Mouse (Mus musculus) lung, embryonic 14.5 days (tissue): ENCODE measurements around the gene Tbx10. TPM values are rescaled to one million over a fixed set of nuclear protein-coding genes. Genes with fewer than 3 reads are reported as not detected.

Source experiments
- ATAC-seq: fragments of 200-750 bp; cut with Nextera tagmentation; 2 replicates; pipeline ENCODE4 v1.8.0; 2017; ENCODE audit warnings: mild to moderate bottlenecking, moderate TSS enrichment, moderate library complexity; ENCODE audit not compliant: insufficient read depth
- DNase-seq: peaks from one replicate; pipeline ENCODE4 v3.0.0-alpha.2; 2015
- H3K27ac ChIP-seq: fragments of 300-500 bp; sonication (generic); 2 replicates; pipeline ENCODE4 v1.5.1; 2014; ENCODE audit warnings: low read depth, mild to moderate bottlenecking, moderate library complexity
- H3K27me3 ChIP-seq: fragments of 300-500 bp; sonication (generic); 2 replicates; pipeline ENCODE4 v1.6.1; 2014; ENCODE audit warnings: low read length, control low read depth; ENCODE audit not compliant: insufficient read depth
- H3K36me3 ChIP-seq: fragments of 300-500 bp; sonication (generic); 2 replicates; pipeline ENCODE4 v1.6.1; 2014; ENCODE audit warnings: control low read depth; ENCODE audit not compliant: insufficient read depth
- H3K4me1 ChIP-seq: fragments of 300-500 bp; sonication (generic); 2 replicates; pipeline ENCODE4 v1.6.1; 2014; ENCODE audit warnings: antibody characterized with exemption, control low read depth; ENCODE audit not compliant: insufficient read depth
- H3K4me2 ChIP-seq: fragments of 300-500 bp; sonication (generic); 2 replicates; pipeline ENCODE4 v1.6.1; 2014; ENCODE audit warnings: mild to moderate bottlenecking
- H3K4me3 ChIP-seq: fragments of 300-500 bp; sonication (generic); 2 replicates; pipeline ENCODE4 v1.5.1; 2014; ENCODE audit warnings: low read depth, low read length
- H3K9ac ChIP-seq: fragments of 300-500 bp; sonication (generic); 2 replicates; pipeline ENCODE4 v1.6.1; 2014
- H3K9me3 ChIP-seq: fragments of 300-500 bp; sonication (generic); 2 replicates; pipeline ENCODE4 v1.6.1; 2016; ENCODE audit warnings: low read depth, low read length, control low read depth
- CTCF ChIP-seq: IDR thresholded peaks from 2 replicates; pipeline ENCODE4 v1.5.1; 2016; ENCODE audit warnings: antibody characterized with exemption, low read depth
- WGBS: fragments of 180-500 bp; shearing (Covaris S2); extraction: QIAGEN DNeasy Blood & Tissue Kit; methylation state at CpG from one replicate; pipeline ENCODE4 v1.1.7; 2014; 5-methylcytosine and 5-hydroxymethylcytosine counted together
- polyA plus RNA-seq: library from polyadenylated mRNA; unstranded; fragments of >200 nt; fragmentation: Nextera tagmentation; extraction: Ambion mirVana; gene quantifications from 2 replicates; pipeline ENCODE4 v1.2.1, GENCODE M21; 2014

The Tbx10 gene
- polyA plus RNA-seq, 1 experiment from 2014 or later, result not detected

DNA sequence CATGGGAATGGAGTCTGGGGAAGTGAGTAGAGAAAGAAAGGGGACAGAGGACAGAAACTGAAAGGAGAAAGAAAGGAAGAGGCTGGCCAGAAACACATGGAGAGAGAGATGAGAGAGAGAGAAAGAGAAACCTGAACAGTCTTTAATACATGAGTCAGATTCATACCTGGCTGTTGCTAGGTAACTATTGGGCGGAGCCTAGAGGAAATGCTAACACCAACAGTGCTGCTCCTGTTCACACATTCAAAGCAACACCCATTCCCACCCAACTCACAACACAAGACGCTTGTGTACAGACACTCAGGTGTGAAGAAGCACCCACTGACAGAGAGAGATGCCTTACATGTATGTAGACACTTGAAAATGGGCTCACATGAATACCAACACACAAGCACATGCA, 16.7 kb upstream of the Tbx10 start:
- no peak for ATAC-seq
- H3K9ac ChIP-seq, result no peak overlapping the region
- 48% methylated on average over 2 of the region's 2 CpGs for WGBS
- no peaks in the 10 kb centered on the region for H3K36me3 ChIP-seq
- DNase-seq, result no peak
- H3K4me2 ChIP-seq, result no peak overlapping the region
- no peaks in the 10 kb centered on the region for H3K4me1 ChIP-seq
- no peak overlapping the region for H3K4me3 ChIP-seq
- no peaks in the 10 kb centered on the region for H3K9me3 ChIP-seq
- H3K27ac ChIP-seq, result no peak overlapping the region
- no peak for TF ChIP-seq CTCF
- H3K27me3 ChIP-seq, result no peaks in the 10 kb centered on the region

DNA sequence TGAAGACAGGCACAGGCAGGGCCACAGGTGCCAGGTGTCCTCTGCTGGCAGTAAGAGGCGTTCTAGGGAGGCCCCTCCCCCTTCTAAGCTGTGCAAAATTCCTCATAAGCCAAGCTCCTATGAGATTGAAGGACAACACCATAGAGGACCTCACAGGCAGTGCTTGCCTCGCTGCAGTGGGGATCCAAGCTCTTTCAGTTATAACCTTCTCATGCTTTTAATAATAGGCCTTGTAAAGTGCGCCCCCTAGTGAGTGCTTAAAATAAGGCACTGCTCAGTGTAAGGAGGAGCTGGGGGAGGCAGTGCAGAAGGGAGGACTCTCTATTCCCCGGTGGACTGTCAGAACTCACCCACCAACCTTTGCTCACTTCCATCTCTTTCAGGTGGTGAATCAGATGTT, 12.2 kb upstream of the Tbx10 start:
- 7% methylated on average over 4 of the region's 4 CpGs for WGBS
- Histone ChIP-seq H3K4me2 (no peak overlapping the region), H3K36me3 (no peaks in the 10 kb centered on the region), H3K4me3 (no peak overlapping the region), H3K27me3 (no peaks in the 10 kb centered on the region), H3K27ac (no peak overlapping the region), H3K9ac (no peak overlapping the region), H3K4me1 (no peaks in the 10 kb centered on the region), H3K9me3 (no peaks in the 10 kb centered on the region)
- DNase-seq (peak; percentile 95), ATAC-seq (peak; percentile 82)
- peak; percentile 93 for TF ChIP-seq CTCF

DNA sequence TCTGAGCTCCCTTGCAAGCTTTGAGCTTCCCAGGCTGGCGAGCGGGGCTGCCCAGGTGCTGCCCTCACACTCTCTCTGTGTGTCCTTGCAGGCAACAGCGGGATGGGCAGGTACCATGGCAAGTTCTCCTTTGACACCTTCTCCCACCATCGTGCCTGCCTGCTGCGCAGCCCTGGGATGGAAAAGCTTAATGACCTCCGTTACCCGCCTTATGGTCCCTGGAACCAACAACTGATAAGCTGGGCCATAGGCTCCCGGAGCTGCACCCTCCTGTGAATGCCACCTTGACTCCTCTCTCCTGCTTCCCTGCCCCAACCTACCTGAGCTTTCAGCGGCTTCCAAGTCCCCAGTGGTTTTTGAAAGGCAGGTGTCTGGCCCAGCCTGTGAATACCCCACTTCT, 11.6 kb upstream of the Tbx10 start:
- 67% methylated on average over 9 of the region's 9 CpGs for WGBS
- H3K9ac ChIP-seq, result no peak overlapping the region
- H3K36me3 ChIP-seq, result no peaks in the 10 kb centered on the region
- no peaks in the 10 kb centered on the region for H3K27me3 ChIP-seq
- DNase-seq, result no peak
- no peak overlapping the region for H3K27ac ChIP-seq
- no peak for TF ChIP-seq CTCF
- H3K4me2 ChIP-seq, result no peak overlapping the region
- 0 out of 2 replicates have a peak, but pooled peaks cover 2% of the 10 kb centered on the region for H3K4me1 ChIP-seq
- no peaks in the 10 kb centered on the region for H3K9me3 ChIP-seq
- no peak overlapping the region for H3K4me3 ChIP-seq
- ATAC-seq, result no peak

DNA sequence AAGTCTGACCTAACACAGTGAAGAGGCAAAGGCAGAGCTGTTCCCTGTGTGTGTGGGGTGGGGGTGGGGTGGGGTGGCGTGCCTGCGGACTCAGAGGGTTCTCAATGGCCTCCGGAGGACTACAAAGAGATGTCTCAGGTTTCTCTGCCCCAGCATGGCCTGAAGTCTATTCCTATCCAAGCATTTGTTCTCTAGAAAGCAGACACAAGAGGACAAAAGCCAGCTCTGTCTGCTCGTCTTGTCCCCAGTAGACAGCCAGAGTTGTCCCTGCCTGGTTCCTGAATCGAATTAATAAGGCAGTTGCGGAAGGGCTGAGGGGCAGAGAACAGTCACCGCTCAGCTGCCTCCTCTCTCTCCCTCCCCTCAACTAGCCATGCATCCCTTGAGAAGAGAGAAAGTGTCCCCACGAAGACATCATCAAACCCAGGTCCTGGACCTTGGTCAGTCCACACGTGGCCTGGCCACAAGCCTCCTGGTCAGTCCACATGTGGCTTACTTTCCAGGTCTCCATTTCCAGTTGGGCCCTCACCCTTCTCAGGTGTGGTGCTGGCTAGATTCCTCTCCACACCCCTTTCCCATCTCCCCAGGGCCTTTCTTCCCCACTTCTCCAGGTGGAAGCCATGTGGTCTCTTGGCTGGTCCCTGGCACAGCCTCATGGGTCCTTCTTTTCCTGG, 8.9 kb upstream of the Tbx10 start:
- 0 out of 2 replicates have a peak, but pooled peaks cover 7% of the 10 kb centered on the region for H3K4me1 ChIP-seq

DNA sequence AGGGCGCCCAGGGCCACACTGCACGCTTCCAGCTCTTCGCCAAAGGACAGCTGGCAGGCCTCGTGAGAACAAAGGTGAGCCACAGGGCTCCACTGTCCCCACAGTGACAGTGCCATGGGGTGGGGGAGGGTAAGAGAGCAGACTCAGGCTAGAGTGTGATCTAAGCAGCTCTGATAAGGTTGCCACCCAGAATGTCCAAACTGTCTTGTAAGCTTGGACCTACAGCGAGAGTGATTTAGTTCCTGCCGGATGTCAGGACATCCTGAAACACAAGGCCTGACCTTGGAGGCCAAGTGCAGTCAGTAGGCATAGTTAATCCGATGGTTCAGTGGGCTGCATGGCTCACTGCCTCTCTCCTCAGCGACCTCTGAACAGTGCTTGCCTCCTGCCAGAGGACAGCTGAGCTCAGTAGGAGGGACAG, 7.3 kb upstream of the Tbx10 start:
- H3K36me3 ChIP-seq, result no peaks in the 10 kb centered on the region
- TF ChIP-seq CTCF, result no peak
- no peak overlapping the region for H3K4me3 ChIP-seq
- ATAC-seq, result peak; percentile 46; the same call in 1 of the 2 replicates
- H3K9ac ChIP-seq, result no peak overlapping the region
- H3K27ac ChIP-seq, result peak overlapping the region; percentile 74
- no peaks in the 10 kb centered on the region for H3K27me3 ChIP-seq
- DNase-seq, result peak; percentile 62
- whole genome bisulfite sequencing, result 21% methylated on average over 8 of the region's 8 CpGs
- H3K4me2 ChIP-seq, result peak overlapping the region; percentile 23; the same call in 1 of the 2 replicates
- H3K4me1 ChIP-seq, result 0 out of 2 replicates have a peak, but pooled peaks cover 7% of the 10 kb centered on the region
- H3K9me3 ChIP-seq, result no peaks in the 10 kb centered on the region

More for the DNA sequence above, 8.9 kb upstream of the Tbx10 start:
- no peak for DNase-seq
- H3K4me2 ChIP-seq, result no peak overlapping the region
- no peaks in the 10 kb centered on the region for H3K36me3 ChIP-seq
- H3K27ac ChIP-seq, result no peak overlapping the region
- no peaks in the 10 kb centered on the region for H3K27me3 ChIP-seq
- H3K4me3 ChIP-seq, result no peak overlapping the region
- ATAC-seq, result no peak
- TF ChIP-seq CTCF, result no peak
- 50% methylated on average over 9 of the region's 9 CpGs for WGBS
- H3K9me3 ChIP-seq, result no peaks in the 10 kb centered on the region
- no peak overlapping the region for H3K9ac ChIP-seq

DNA sequence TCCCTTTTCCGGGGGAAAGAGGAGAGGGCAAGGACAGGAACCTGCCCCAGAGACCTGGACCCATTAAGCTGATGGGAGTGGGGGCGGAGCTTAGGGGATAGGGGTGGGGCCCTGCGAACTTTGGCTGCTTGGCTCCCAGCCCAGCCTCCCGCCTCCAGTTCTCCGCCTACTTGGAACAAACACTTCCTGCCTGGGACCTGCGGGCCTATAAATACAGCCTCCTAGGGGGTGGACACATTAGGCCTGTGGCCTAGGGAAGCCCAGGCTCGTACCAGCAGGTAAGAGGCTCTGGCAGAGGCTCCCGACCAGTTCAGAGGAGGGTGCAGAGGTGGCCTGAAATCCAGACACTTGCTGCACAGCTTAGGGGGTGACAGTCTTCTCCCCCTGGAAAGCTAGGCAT, 6.2 kb upstream of the Tbx10 start, which contains the start of gene Acy3:
Gene Acy3, plus strand, starts transcription at position 237 of the 400 bp plus-strand sequence.
- Histone ChIP-seq H3K4me3 (no peak within 1 kb of the TSS), H3K27ac (peak within 1 kb of the TSS; percentile 74; the same call in 1 of the 2 replicates), H3K9me3 (no peaks in the 10 kb centered on the region), H3K36me3 (no peaks in the 10 kb centered on the region), H3K4me1 (0 out of 2 replicates have a peak, but pooled peaks cover 7% of the 10 kb centered on the region), H3K9ac (peak within 1 kb of the TSS; percentile 0; the same call in 1 of the 2 replicates), H3K4me2 (peak within 1 kb of the TSS; percentile 24), H3K27me3 (no peaks in the 10 kb centered on the region)
- WGBS, result 4% methylated on average over 8 of the region's 8 CpGs
- DNase-seq, result peak; percentile 90
- TF ChIP-seq CTCF, result no peak
- peak; percentile 85 for ATAC-seq

DNA sequence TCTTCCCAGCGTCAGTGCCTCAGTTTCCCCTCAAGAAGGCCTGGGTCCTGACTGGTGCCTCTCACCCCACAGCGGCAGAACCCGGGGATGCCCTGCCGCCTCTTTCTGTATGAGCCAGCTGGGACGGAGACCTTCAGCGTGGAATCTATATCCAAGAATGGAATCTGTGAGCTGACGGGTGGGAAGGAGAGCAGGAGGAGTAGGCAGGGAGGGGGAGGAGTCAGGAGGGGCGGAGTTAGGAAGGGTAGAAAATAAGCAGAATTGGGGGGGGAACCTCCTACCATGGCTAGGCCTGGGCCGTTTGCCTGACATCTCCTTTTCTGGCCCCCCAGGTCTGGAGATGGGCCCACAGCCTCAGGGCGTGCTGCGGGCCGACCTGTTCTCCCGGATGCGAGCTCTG, 4.5 kb upstream of the Tbx10 start:
- no peak for ATAC-seq
- WGBS, result 78% methylated on average over 14 of the region's 14 CpGs
- no peak overlapping the region for H3K4me3 ChIP-seq

More for the DNA sequence above, 4.5 kb upstream of the Tbx10 start:
- no peaks in the 10 kb centered on the region for H3K9me3 ChIP-seq
- H3K36me3 ChIP-seq, result no peaks in the 10 kb centered on the region
- H3K4me1 ChIP-seq, result 0 out of 2 replicates have a peak, but pooled peaks cover 7% of the 10 kb centered on the region
- H3K4me2 ChIP-seq, result no peak overlapping the region
- no peak overlapping the region for H3K27ac ChIP-seq
- TF ChIP-seq CTCF, result no peak
- H3K9ac ChIP-seq, result no peak overlapping the region
- H3K27me3 ChIP-seq, result no peaks in the 10 kb centered on the region
- no peak for DNase-seq
